Mouse (Mus musculus) megakaryocyte, embryonic 14.5 days (primary cell): ENCODE measurements at regions not wholly inside any gene's neighbourhood (a gene's known extent, or its start where the extent isn't known, plus 50 kb on each side); places are given as distances from the start of the nearest gene placed in this dataset.

ENCODE experiments used
- FLI1 ChIP-seq: IDR thresholded peaks from 2 replicates; pipeline ENCODE4 v1.6.1; 2012; ENCODE audit warnings: low read length, inconsistent platforms, mixed read lengths
- GATA1 ChIP-seq: IDR thresholded peaks from 3 replicates; pipeline ENCODE4 v1.6.1; 2012; ENCODE audit warnings: mixed read lengths, low read length, inconsistent platforms, borderline replicate concordance

- TF ChIP-seq GATA1: no peak
- TF ChIP-seq FLI1: no peak
Measured at GRCm38 (mm10) chr10:99349125-99349716, 86.2 kb downstream of the Dusp6 start.
